Mouse (Mus musculus) adipocyte (in vitro differentiated cells): ENCODE measurements around the gene Naglu.
"Not testable (repeated sequence)": the region's sequence is repeated elsewhere in the genome, so short reads cannot be mapped to it uniquely, and the experiment has no call there.

ENCODE experiments used
- DNase-seq: peaks from one replicate; pipeline ENCODE4 v3.0.0-alpha.2; 2016; ENCODE audit warnings: low spot score

Naglu gene

DNA sequence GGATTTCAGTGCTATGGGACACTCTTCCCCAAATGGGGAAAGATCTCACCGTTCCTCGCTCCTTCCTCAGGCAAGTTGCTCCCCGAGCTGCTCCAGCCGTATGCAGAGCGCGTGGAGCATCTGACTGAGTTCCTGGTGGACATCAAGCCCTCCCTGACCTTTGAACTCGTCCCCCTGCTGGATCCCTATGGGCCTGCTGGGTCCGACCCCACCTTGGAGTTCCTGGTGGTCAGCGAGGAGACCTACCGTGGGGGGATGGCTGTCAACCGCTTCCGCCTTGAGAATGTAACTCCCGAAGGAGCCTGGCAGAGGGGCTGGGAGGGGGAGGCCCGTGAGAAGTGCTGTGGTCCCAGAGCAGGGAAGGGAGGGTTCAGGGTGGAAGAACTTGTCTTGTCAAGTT lies 14.4 kb downstream of the Naglu start:
- no peak for DNase-seq

DNA sequence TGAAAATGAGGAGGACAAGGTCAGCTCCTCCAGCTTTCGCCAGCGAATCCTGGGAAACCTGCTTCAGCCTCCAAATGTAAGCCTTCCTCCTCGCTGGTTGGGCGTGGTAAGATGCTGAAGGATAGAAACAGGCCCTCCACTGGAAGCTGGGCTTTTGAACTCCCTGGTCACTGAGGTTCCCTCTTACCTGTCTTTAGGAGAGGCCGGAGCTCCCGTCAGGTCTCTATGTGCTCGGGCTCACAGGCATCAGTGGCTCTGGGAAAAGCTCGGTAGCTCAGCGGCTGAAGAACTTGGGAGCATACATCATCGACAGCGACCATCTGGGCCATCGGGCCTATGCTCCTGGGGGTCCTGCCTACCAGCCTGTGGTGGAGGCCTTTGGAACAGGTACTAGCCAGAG lies 15.0 kb downstream of the Naglu start:
- no peak for DNase-seq

DNA sequence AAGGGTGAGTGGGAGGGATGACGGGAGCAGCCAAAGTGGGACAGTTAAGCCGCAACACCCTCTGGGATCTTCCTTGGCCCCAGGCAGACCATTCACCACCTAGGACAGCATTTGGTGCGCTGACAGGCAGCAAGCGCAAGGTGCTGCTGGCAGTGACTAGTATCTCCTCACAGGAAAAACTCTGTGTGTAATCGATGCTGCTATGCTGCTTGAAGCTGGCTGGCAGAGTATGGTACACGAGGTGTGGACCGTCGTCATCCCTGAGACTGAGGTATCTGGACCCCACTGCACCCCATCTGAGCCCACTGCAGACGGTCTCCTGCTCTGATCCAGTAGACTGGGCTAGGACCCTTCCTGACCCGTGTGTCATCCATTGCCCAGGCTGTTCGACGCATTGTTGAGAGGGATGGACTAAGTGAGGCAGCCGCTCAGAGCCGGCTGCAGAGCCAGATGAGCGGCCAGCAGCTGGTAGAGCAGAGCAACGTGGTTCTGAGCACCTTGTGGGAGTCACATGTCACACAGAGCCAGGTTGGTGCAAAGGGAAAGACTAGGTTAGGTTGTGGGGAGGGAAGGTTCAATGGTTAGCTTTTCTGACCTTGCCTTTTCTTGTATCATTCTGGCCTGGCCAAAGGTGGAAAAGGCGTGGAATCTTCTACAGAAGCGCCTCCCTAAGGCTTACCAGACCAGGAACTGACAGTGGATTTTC lies 16.0 kb downstream of the Naglu start:
- DNase-seq, result no peak

DNA sequence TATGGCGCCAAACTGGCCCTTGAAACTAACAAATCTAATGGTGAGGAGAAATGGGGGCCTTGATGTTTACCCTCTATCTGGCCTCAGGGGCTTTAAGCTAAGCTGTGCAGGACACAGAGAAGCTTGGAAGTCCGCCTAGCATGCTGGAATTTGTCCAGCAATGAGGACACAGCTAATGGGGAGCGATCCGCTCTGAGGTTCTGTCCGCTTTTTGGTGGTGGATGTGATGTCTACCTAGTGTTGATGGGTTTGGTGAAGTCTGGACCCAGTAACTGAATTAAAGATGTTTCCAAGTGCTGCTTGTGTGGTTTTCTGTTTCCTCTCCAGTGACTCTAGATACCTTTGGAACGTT lies 16.5 kb downstream of the Naglu start:
- DNase-seq, result no peak

DNA sequence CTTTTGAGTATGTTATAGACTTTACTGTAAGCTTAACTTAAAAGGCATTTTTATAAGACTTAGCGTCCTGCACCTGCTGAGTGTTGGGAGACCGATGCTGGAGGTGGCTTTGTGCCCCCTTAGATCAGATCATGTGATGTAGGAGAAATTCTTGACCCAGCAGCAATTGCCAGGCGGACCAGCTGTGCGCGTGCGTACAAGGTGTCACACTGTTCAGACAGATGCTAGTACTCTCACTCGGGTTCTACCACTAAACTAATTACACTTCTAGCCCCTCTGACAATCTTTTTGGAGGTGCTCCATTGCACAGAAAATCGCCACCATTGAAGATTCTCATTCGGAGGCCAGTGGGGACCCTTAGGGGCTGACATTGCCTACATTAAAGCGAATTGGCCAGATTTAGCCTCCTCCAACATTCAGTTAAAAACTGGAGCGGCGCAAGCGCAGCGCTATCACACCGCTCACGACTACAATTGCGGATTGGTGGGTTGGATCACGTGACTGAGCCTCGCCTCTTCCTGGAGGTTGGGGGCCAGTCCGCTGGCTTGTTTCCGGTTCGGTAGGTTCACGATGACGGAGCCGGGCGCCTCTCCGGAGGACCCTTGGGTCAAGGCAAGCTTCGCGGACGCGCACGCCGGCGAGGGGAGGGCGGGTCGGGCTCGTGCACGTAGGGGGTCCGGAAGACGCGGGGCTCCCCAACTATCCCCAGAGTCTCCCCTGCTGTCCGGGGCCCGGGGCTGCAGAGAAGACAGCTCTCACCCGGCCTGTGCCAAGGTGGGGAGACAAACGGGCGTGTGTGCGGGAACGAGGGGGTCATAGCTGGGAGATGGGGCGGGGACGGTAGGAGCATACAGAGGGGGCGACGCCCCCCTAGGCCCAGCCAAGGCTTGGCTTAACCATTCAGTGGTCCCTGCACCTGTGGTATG lies 17.2 kb downstream of the Naglu start, which contains the start of gene Mlx:
TSS of gene Mlx (plus strand) at position 522 of the 926 bp plus-strand sequence.
- DNase-seq, result peak; percentile 95

DNA sequence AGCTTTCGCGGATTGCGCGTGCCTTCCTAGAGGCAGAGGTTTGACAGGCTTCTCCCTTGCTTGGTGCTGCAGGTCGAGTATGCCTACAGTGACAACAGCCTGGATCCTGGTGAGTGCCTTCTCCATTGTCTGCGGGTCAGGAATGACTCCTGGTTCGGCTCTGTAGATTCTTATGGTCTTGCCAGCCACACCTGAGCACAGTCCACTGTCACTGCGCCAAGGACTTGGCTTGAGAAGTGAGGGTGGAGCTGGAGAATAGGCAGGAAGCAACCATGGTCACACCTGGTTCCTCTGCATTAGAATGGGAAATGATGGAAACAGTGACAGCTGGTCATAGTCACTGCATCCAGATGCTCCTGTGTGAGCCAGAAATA lies 17.9 kb downstream of the Naglu start:
- no peak for DNase-seq

DNA sequence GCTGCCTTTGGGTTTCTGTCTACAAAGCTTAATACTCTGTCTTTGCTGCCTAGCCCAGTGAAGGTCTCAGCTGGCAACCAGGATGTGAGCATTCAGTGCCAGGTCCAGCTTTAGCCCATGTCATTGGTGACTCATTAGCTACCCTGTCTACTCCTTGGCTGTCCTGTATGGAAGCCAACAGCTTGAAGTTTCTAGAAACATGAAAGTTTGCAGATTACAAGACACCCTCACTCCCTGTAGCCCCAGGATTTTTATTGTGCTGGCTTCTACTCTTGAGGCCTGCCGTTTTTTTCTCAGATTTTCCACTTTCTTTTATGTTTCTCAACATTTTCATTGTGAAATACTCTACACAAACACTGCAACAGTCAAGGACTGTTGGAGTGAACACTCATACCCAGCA lies 20.1 kb downstream of the Naglu start:
- DNase-seq, result peak; percentile 54

DNA sequence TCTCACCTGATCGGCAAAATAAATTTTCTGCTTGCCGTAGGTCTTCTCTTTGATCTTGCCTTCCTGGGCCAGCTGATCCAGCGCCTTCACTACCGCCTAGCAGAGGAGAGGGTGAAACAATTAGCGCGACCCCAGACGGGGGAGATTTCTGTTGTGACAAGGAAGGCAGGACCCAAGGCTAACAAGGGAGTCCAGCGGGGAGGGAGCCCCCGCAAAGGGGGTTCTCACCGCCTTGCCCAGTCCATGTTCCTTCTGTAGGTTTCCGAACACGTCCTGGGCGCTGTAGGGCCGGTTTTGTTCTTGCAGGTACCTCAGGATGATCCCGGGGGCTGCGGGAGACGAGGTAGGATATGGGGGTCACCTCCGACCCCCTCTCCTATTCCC lies 25.1 kb downstream of the Naglu start:
- no peak for DNase-seq

DNA sequence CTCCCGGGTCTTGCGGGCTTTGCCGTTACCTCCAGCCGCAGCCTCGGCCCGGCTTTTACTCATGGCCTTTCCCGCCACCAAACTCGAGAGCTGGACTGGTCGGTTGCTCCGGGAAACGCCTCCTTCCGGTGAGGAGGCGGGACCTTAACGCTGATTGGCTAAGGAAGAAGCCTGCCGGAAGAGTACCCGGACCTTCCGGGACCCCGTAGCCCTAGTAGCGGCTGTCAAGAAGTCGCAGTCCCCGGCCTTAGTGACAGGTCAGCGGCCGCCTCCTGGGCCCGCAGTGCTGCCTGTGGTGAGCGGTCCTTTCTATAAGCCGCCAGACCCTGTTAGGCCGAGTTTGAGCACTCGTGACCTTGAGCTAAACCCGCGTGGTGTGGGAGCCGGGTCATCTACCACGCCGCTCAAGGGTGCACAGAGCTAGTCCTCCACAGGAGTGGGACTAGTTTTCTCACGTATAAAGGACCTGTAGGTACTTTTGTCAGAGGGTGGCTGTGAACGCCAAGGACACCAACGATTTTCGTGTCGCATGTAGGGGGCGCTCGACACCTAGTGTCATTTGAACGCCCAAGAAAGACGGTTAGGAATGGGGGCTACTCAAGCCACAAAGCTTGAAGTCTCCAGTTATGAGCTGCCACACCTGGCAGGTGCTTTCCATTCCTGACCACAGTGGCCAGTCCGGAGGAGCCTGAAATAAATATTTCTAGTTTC lies 25.7 kb downstream of the Naglu start, which contains the start of gene Psmc3ip:
TSS of gene Psmc3ip (minus strand) at position 123 of the 711 bp plus-strand sequence.
- DNase-seq, result peak; percentile 96

DNA sequence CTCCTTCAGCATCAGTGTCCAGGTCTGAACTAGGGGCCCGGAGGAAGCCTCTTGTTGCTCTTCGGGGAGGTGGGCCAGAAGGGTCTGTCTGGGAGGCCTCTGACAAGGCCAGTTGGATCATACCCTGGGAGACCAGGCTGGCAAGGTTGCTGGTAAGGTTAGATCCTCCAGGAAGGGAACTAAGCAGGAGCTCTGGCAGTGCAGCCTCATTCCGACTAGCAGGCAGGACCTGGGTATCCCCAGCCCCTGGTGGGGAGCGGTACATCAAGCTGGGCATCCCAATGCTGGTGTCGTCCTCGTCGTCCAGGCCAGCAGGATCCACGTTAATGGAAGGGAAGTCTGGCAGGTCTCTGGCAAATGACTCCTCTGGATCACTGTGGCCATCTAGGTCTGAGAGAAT lies 28.4 kb downstream of the Naglu start:
- DNase-seq, result no peak

DNA sequence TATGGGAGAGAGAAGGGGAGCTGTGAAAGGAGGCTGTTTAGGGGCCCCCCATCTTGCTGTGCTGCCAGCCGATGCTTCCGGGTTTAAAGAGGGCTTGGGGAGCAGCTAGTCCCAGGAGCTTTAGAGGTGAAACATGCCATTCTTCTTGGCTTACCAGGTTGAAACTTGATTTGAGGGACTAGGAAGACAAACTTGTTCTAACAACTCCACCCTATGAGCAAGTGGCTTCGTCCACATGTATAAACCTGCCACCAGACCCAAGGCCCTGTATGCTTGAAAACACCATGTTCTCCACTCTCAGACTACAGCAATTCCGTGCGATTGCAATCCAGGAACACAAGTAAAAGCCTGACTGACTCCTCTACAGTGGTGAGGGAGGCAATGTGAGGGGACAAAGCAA lies 33.2 kb downstream of the Naglu start:
- no peak for DNase-seq

DNA sequence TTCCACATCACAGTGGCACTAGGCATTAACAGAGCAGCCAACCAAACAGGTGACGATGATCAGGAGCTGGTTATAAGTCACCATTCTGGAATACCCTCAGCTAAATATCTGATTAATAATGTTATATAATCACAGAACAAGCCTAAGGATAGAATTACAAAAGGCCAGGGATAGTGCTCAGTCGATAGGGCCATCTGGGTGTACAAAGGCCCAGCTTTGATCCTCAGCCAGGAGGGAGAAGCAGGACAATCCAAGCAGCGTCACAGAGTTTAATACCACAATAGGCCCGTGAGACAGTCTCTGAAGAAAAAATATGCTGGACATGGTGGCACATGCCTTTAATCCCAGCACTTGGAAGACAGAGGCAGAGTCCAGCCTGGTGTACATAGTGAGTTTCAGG lies 39.5 kb downstream of the Naglu start:
- DNase-seq, result no peak

DNA sequence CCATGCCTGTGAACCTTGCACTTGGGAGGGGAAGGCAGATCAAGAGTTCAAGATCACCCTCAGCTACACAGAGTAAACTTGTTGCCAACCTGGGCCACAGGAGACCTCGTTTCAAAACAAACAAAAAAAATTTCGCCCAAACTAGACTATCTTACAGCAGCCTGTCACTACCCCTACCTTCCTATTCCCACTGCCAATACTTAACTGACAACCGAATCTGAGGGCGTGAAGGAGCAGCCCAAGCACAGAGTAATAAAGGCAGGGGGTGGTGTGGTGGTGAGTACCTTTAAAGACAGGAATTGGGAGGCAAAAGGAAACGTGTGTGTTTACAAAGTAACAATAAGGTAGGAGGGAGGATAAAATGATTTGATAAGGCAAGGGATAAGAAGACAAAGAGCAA lies 40.9 kb downstream of the Naglu start:
- no peak for DNase-seq

DNA sequence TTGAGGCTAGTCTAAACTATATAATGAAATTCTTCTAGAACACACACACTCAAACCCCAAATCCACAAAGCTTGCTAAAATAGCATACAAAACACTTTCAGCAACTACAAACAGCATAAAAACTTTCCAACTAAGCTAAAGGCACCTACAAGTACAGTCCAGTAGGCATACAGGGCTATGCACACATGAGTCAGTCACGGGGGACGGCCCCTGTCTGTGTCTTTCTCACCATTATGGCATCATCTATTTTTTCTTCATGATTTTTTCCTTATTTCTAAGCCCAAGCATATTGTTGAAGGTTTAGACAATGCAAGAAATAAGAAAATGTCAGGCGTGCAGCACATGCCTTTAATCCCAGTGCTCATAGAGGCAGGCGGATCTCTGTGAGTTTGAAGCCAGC lies 41.4 kb downstream of the Naglu start:
- DNase-seq, result no peak

DNA sequence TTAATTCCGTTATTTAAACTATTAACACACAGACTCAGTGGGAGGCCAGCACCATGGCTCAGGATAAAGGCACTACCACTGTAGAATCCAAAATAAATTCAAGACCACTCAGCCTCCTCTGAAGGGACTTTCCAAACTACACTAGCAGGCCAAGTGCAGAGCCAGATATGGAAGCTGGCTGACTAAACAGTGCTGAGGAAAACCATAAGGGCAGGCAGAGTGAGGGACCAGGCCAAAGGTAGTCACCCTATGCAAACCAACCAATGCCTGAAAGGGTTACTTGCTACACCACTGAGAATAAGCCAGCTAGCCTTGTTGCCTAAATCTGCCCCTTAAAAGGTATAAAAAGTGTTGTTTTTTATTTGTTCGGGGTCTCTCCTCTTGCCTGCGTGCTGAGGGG lies 42.4 kb downstream of the Naglu start:
- DNase-seq, result no peak

DNA sequence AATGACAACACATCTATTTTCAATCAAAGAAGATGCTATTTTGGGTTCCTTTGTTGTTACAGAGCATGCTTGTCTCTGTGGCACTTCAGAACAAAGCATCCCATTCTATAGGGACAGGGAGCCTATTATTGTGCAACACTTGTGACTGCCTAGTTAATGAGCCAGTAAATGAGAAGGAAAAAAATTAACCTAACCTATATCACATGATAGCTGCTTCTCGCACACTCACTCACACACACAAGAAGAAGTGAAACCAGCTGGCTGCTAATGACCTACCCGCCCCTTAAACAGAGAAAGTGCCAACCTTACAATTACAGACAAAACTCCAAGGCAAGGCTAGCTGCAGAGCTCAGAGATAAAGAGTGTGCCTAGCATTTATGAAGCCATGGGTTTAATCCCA lies 45.8 kb downstream of the Naglu start:
- no peak for DNase-seq

DNA sequence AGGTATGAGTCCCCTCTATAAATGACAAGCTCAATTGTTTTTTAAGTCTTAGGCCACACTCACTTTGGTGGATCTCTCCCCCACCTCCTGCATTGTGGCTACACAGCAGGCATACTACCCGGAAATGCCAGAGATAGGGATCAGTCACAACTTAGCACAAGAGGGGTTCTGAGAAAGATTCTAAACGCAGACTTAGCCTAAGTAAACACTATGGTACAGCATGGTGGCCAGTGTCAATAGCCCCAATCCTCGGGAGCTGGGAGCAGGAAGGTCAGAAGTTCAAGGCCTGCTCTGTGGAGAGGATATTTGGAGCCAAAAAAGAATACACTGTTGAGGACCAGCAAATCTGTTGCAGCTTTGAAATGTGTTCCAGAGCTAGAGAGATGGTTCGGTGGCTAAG lies 48.3 kb downstream of the Naglu start:
- DNase-seq, result no peak

DNA sequence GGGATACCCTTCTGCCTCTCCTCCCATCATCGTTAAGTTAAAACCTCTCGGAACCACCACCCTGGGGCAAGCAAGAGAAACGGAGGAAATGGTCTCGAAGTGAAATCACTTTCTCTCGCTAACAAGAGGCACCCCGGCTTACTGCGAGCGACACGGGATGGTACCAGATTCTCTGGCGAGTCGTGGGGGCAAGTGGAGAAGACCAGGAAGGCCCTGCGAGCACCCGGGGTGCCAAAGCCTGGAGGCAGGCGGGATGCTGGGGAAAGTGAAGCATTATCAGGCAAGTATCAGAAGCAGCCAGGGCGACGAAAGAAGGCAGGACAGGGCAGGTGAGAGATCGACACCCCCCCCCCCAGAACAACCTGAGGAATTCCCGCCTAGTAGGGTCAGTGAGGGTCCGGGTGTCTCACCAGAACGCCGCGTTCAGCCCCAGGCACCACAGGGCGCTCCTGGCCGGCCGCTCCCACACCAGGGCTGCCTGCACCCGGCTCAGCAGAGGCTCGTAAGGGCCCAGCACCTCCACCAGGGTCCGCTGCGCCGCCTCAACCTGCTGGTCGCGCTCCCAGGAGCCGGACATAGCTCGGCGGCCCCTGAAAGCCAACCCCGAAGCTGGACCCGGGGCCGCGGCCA lies 49.4 kb downstream of the Naglu start:
- peak; percentile 33 for DNase-seq

DNA sequence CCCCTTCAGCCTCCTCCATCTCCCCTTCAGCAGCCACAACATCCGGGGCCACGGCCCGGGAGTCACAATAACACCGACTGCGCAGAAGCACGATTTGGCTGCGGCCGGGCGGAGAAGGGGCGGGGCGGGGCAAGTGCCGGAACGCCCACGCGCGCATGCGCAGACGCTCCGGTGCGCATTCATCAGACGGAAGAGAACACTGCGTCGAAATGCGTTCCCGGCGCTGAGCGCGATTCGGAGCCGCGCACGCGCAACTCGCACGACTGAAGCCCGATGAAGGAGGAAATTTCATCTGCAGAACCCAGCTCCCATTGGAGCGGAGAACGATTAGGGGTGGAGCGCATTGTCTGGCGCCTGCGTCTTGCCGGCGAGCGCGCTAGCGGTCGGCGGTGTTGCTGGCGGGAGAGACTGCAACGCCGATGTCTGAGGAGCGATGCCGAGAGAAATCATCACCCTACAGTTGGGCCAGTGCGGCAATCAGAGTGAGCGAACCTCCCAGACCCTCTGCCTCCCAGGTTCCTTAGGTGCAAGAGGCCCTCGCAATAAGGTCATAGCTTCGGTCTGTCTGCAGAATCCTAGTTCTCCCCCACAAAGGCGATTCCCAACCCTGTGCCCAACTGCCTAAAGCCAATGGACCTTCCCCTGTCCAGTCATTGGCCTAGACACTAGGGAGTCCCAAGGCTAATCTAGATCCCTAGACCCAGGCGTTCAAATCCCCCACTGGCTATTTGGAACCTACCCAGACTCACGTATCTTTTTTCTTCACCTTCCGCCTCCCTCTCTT lies 50.1 kb downstream of the Naglu start, which contains the start of the genes Retreg3 and Tubg1:
TSS of gene Retreg3 (minus strand) at position 133 of the 784 bp plus-strand sequence.
TSS of gene Tubg1 (plus strand) at position 178 of the 784 bp plus-strand sequence.
- peak; percentile 99 for DNase-seq

DNA sequence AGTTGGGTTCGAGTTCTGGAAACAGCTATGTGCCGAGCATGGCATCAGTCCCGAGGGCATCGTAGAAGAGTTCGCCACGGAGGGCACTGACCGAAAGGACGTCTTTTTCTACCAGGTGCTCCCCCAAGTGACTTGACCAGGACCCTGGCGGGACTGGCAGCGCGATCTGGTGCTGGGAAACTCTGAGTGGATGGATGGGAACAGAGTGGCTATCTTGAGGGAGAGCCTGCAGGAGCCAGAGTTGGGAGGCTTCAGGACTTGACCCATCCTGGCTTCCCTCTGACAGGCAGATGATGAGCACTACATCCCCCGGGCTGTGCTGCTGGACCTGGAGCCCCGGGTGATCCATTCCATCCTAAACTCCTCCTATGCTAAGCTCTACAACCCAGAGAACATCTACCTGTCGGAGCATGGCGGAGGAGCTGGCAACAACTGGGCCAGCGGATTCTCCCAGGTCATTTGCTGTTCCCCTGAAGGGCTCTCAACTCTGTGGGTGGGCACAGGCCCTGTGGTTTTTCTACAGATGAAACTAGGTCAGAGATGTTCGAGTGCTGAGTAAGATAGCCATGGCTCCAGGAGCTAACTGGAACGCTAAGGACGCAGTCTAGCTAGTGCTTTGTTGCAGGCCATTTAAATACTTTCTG lies 50.9 kb downstream of the Naglu start:
- no peak for DNase-seq

DNA sequence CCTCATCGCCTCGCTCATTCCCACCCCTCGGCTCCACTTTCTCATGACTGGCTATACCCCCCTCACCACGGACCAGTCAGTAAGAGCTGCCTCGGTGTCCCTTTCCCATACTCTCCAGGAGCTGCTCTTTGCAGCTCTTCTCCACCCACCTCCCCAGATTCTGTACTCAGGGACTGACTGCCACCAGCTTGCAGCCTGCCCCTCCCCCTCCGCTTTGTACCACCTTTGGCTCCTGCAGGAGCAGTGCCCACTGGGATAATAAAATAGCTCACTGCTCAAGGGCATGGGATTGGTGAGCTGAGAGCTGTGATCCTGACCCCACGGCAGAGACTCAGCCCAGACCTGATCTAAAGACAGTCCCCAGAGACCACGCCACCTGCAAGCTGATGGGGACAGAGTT lies 54.7 kb downstream of the Naglu start:
- DNase-seq, result not testable (repeated sequence)
